Mouse (Mus musculus) E14TG2a.4 (cell line): Measurements from ENCODE around the gene Slfn2.

Experiments
- CTCF ChIP-seq: conservative IDR thresholded peaks from 2 replicates; pipeline ENCODE4 v1.5.1; 2014; ENCODE audit warnings: low read length
- NANOG ChIP-seq: IDR thresholded peaks from 2 replicates; pipeline ENCODE4 v1.6.1; 2014; ENCODE audit warnings: borderline replicate concordance, low read length, mixed read lengths

DNA sequence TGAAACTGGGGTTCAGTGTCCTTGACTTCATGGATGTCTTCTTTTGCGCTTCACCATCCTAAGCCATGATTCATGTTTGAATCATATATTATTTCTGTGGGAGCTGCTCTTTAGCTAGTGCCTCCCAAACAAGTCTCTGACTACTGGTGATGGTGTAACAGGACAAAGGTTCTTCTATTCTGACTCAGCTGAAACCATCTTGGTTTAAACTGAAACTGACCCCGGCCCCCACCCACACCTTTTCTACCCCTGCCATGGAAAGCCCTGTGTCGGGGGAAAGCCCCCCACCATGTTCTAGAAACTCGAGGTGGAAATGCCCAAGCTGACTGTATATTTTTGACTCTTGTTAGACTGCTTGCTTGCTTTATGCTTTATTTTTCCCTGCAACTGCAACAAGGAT, 21.0 kb upstream of the Slfn2 start:
- TF ChIP-seq CTCF (no peak), NANOG (no peak)
